8 mouse cellular contexts compared by ENCODE assay signal in genomic region chr17:79019726-79020207, GRCm38 (mm10). TPM values are rescaled to one million over a fixed set of nuclear protein-coding genes. Genes with fewer than 3 reads are reported as not detected.
DNase-seq lines count a peak whose midpoint lies in the region; ATAC-seq and TF ChIP-seq lines count a peak whose summit lies in the region.

No protein-coding gene starts in this region.

- H3K27me3 ChIP-seq in heart, embryonic 14.5 days (ENCODE audit: control insufficient read depth, insufficient read depth, low read length): 0 out of 2 replicates have a peak, but pooled peaks cover 3% of the 10 kb centered on the region
- H3K27me3 ChIP-seq in hindbrain, embryonic 12.5 days: peaks cover 6% of the 10 kb centered on the region
- no peaks in the 10 kb centered on the region for H3K27me3 ChIP-seq in liver, postnatal 0 days (ENCODE audit: insufficient read depth, low read length)
- H3K27me3 ChIP-seq in stomach, embryonic 16.5 days (ENCODE audit: control insufficient read depth, insufficient read depth, low read length): no peaks in the 10 kb centered on the region

- no peak for TF ChIP-seq EP300 in liver, postnatal 0 days (IDR thresholded peaks at IDR 0.05; ENCODE audit: low read depth)

- peak overlapping the region; percentile 82 for H3K4me2 ChIP-seq in heart, embryonic 14.5 days (ENCODE audit: low read length)
- peak overlapping the region; percentile 70 for H3K4me2 ChIP-seq in hindbrain, embryonic 12.5 days (replicated peaks)
- peak overlapping the region; percentile 94 for H3K4me2 ChIP-seq in liver, postnatal 0 days (ENCODE audit: low read depth, low read length)
- peak overlapping the region; percentile 67 for H3K4me2 ChIP-seq in stomach, embryonic 16.5 days (ENCODE audit: low read depth, low read length)

- TF ChIP-seq CTCF in liver, postnatal 0 days (IDR thresholded peaks at IDR 0.05; ENCODE audit: low read depth): no peak

- under 1% methylated on average over 18 of the region's 18 CpGs for WGBS in heart, embryonic 14.5 days
- WGBS in hindbrain, embryonic 12.5 days: 0% methylated on average over 18 of the region's 18 CpGs
- 1% methylated on average over 18 of the region's 18 CpGs for WGBS in liver, postnatal 0 days (ENCODE audit: insufficient replicate concordance)
- under 1% methylated on average over 18 of the region's 18 CpGs for WGBS in stomach, embryonic 16.5 days

- no peaks in the 10 kb centered on the region for H3K36me3 ChIP-seq in heart, embryonic 14.5 days (ENCODE audit: control insufficient read depth, insufficient read depth, low read length)
- H3K36me3 ChIP-seq in hindbrain, embryonic 12.5 days: no peaks in the 10 kb centered on the region
- H3K36me3 ChIP-seq in liver, postnatal 0 days (replicated peaks; ENCODE audit: insufficient read depth, low read length): no peaks in the 10 kb centered on the region
- no peaks in the 10 kb centered on the region for H3K36me3 ChIP-seq in stomach, embryonic 16.5 days (ENCODE audit: control insufficient read depth, insufficient read depth, low read length)

- no peak for DNase-seq in heart, postnatal 4 days
- peak; percentile 28 for DNase-seq in adrenal gland, postnatal 10 days
- DNase-seq in liver, postnatal 0 days: no peak
- DNase-seq in left cerebral cortex, adult 11 months (ENCODE audit: low spot score): no peak
- no peak for DNase-seq in cerebellum, adult 9-11 months

- H3K4me3 ChIP-seq in heart, embryonic 14.5 days (ENCODE audit: control insufficient read depth in 1 of 2, insufficient read depth in 1 of 2, low read depth in 1 of 2, low read length in 2 of 2): peak overlapping the region; percentile 87 to 98
- peak overlapping the region; percentile 84 for H3K4me3 ChIP-seq in hindbrain, embryonic 12.5 days
- H3K4me3 ChIP-seq in liver, postnatal 0 days (ENCODE audit: low read depth, low read length): peak overlapping the region; percentile 70
- H3K4me3 ChIP-seq in stomach, embryonic 16.5 days (replicated peaks; ENCODE audit: low read length): peak overlapping the region; percentile 83

- ATAC-seq in heart, embryonic 14.5 days (ENCODE audit: insufficient number of reproducible peaks, insufficient read depth, low FRiP score, low read depth): no peak
- ATAC-seq in hindbrain, embryonic 12.5 days (ENCODE audit: low FRiP score): peak; percentile 18; the same call in 1 of the 2 replicates
- ATAC-seq in liver, postnatal 0 days: no peak
- ATAC-seq in stomach, embryonic 16.5 days (ENCODE audit: insufficient read depth, low FRiP score): no peak

- H3K9ac ChIP-seq in heart, embryonic 14.5 days (ENCODE audit: low read length): peak overlapping the region; percentile 96
- peak overlapping the region; percentile 83 for H3K9ac ChIP-seq in hindbrain, embryonic 12.5 days
- H3K9ac ChIP-seq in liver, postnatal 0 days (replicated peaks): peak overlapping the region; percentile 83
- peak overlapping the region; percentile 95 for H3K9ac ChIP-seq in stomach, embryonic 16.5 days (ENCODE audit: low read length)

- peaks cover 10 to 40% of the 10 kb centered on the region in 2 experiments for H3K4me1 ChIP-seq in heart, embryonic 14.5 days (ENCODE audit: control insufficient read depth in 2 of 2, insufficient read depth in 2 of 2, low read length in 2 of 2)
- H3K4me1 ChIP-seq in hindbrain, embryonic 12.5 days: peaks cover 22% of the 10 kb centered on the region
- peaks cover 29% of the 10 kb centered on the region for H3K4me1 ChIP-seq in liver, postnatal 0 days (ENCODE audit: insufficient read depth)
- peaks cover 7% of the 10 kb centered on the region for H3K4me1 ChIP-seq in stomach, embryonic 16.5 days (ENCODE audit: control insufficient read depth, insufficient read depth, low read length)

- peak overlapping the region; percentile 90 to 93 for H3K27ac ChIP-seq in heart, embryonic 14.5 days (replicated peaks in 1 of 2; ENCODE audit: control insufficient read depth in 1 of 2, insufficient read depth in 1 of 2, low read depth in 2 of 2, low read length in 2 of 2)
- H3K27ac ChIP-seq in hindbrain, embryonic 12.5 days: peak overlapping the region; percentile 89
- H3K27ac ChIP-seq in liver, postnatal 0 days (ENCODE audit: low read depth): peak overlapping the region; percentile 74
- peak overlapping the region; percentile 89 for H3K27ac ChIP-seq in stomach, embryonic 16.5 days (ENCODE audit: low read length)

- H3K9me3 ChIP-seq in heart, embryonic 14.5 days (ENCODE audit: control insufficient read depth, low read length): no peaks in the 10 kb centered on the region
- no peaks in the 10 kb centered on the region for H3K9me3 ChIP-seq in hindbrain, embryonic 12.5 days (replicated peaks)
- H3K9me3 ChIP-seq in liver, postnatal 0 days (ENCODE audit: low read length): no peaks in the 10 kb centered on the region
- H3K9me3 ChIP-seq in stomach, embryonic 16.5 days (replicated peaks; ENCODE audit: control insufficient read depth, low read length): no peaks in the 10 kb centered on the region

RNA-seq across cellular contexts. Expression of gene Prkd3, which starts 0.8 kb away (rescaled TPM):
- polyA plus RNA-seq in heart, embryonic 14.5 days (2014; fragmentation: Nextera tagmentation; extraction: Ambion mirVana): 27.1 and 28.2 TPM in 2 replicates
- 10 to 100 TPM; 34.1 to 34.4 TPM for total RNA-seq in heart, postnatal 4 days (2021)
- 10 to 100 TPM; 39.3 to 43.6 TPM for total RNA-seq in adrenal gland, postnatal 10 days (2021)
- 46.1 and 46.5 TPM in 2 replicates for polyA plus RNA-seq in hindbrain, embryonic 12.5 days (2016; fragmentation: Nextera tagmentation; extraction: Ambion mirVana)
- polyA plus RNA-seq in liver, postnatal 0 days (2015; fragmentation: Nextera tagmentation; extraction: Ambion mirVana): 14.6 and 17.0 TPM in 2 replicates
- 32.9 and 35.7 TPM in 2 replicates for polyA plus RNA-seq in stomach, embryonic 16.5 days (2015; fragmentation: Nextera tagmentation; extraction: Ambion mirVana)

RNA-seq across cellular contexts. Expression of gene Qpct, which starts 31.9 kb away (rescaled TPM):
- 34.7 and 41.6 TPM in 2 replicates for polyA plus RNA-seq in heart, embryonic 14.5 days (2014; fragmentation: Nextera tagmentation; extraction: Ambion mirVana)
- total RNA-seq in heart, postnatal 4 days (2021): 10 to 100 TPM; 12.0 to 15.5 TPM
- total RNA-seq in adrenal gland, postnatal 10 days (2021): 10 to 100 TPM; 17.7 to 24.7 TPM
- 10.0 and 10.6 TPM in 2 replicates for polyA plus RNA-seq in hindbrain, embryonic 12.5 days (2016; fragmentation: Nextera tagmentation; extraction: Ambion mirVana)
- 53.2 and 53.8 TPM in 2 replicates for polyA plus RNA-seq in liver, postnatal 0 days (2015; fragmentation: Nextera tagmentation; extraction: Ambion mirVana)
- 16.3 and 18.4 TPM in 2 replicates for polyA plus RNA-seq in stomach, embryonic 16.5 days (2015; fragmentation: Nextera tagmentation; extraction: Ambion mirVana)
